Mouse (Mus musculus): ENCODE results near the gene Dlg5.
A peak's percentile ranks its signal among the peaks of the same experiment; 100 is the strongest.

The Dlg5 gene

GRCm38 (mm10) chr14:24185514-24185913, 60.2 kb downstream of the Dlg5 start:
- DNase-seq (ENCODE audit: low spot score) = no peak

GRCm38 (mm10) chr14:24182955-24183354, 62.8 kb downstream of the Dlg5 start:
- no peak for DNase-seq (ENCODE audit: low spot score)

- peak; percentile 50 for DNase-seq (ENCODE audit: low spot score)
These were observed 63.8 kb downstream of the Dlg5 start for GRCm38 (mm10) chr14:24181811-24182506.

- DNase-seq (ENCODE audit: low spot score) = no peak
These were observed 66.2 kb downstream of the Dlg5 start for GRCm38 (mm10) chr14:24179466-24179991.

- DNase-seq (ENCODE audit: low spot score) = no peak
These were observed 69.1 kb downstream of the Dlg5 start for GRCm38 (mm10) chr14:24176609-24177008.

GRCm38 (mm10) chr14:24173326-24173725, 72.4 kb downstream of the Dlg5 start:
- DNase-seq (ENCODE audit: low spot score) = no peak

GRCm38 (mm10) chr14:24171639-24172311, 73.9 kb downstream of the Dlg5 start:
- DNase-seq (ENCODE audit: low spot score) = no peak

GRCm38 (mm10) chr14:24166046-24166445, 79.7 kb downstream of the Dlg5 start:
- no peak for DNase-seq (ENCODE audit: low spot score)

- no peak for DNase-seq (ENCODE audit: low spot score)
These were observed 80.9 kb downstream of the Dlg5 start for GRCm38 (mm10) chr14:24164721-24165367.

GRCm38 (mm10) chr14:24162856-24163255, 82.9 kb downstream of the Dlg5 start:
- DNase-seq (ENCODE audit: low spot score) = no peak

- DNase-seq (ENCODE audit: low spot score) = no peak
These were observed 96.8 kb downstream of the Dlg5 start for GRCm38 (mm10) chr14:24148892-24149291.

GRCm38 (mm10) chr14:24144821-24145220, 100.9 kb downstream of the Dlg5 start:
- no peak for DNase-seq (ENCODE audit: low spot score)

GRCm38 (mm10) chr14:24144421-24144820, 101.3 kb downstream of the Dlg5 start:
- no peak for DNase-seq (ENCODE audit: low spot score)

- no peak for DNase-seq (ENCODE audit: low spot score)
These were observed 102.7 kb downstream of the Dlg5 start for GRCm38 (mm10) chr14:24142926-24143430.

- no peak for DNase-seq (ENCODE audit: low spot score)
These were observed 104.0 kb downstream of the Dlg5 start for GRCm38 (mm10) chr14:24141727-24142126.

- no peak for DNase-seq (ENCODE audit: low spot score)
These were observed 105.4 kb downstream of the Dlg5 start for GRCm38 (mm10) chr14:24140297-24140812.

- DNase-seq (ENCODE audit: low spot score) = no peak
These were observed 108.8 kb downstream of the Dlg5 start for GRCm38 (mm10) chr14:24136908-24137307.

GRCm38 (mm10) chr14:24134623-24135290, 111.0 kb downstream of the Dlg5 start:
- DNase-seq (ENCODE audit: low spot score) = no peak

- DNase-seq (ENCODE audit: low spot score) = no peak
These were observed 111.9 kb downstream of the Dlg5 start for GRCm38 (mm10) chr14:24133801-24134200.

- no peak for DNase-seq (ENCODE audit: low spot score)
These were observed 113.6 kb downstream of the Dlg5 start for GRCm38 (mm10) chr14:24132092-24132491.

- DNase-seq (ENCODE audit: low spot score) = no peak
These were observed 120.7 kb downstream of the Dlg5 start for GRCm38 (mm10) chr14:24125069-24125468.

GRCm38 (mm10) chr14:24124171-24124570, 121.5 kb downstream of the Dlg5 start:
- no peak for DNase-seq (ENCODE audit: low spot score)

Data from ovary, adult 18-20 months (tissue).